Mouse (Mus musculus) brain, embryonic 14.5 days (tissue): ENCODE results near the gene Pkd2l1.

Source experiments
- CTCF ChIP-seq: fragments of 200-500 bp; IDR thresholded peaks from 2 replicates; pipeline ENCODE4 v1.5.1; 2012; ENCODE audit warnings: inconsistent platforms, mild to moderate bottlenecking, moderate library complexity, borderline replicate concordance; ENCODE audit not compliant: insufficient read depth, insufficient read length; ENCODE audit errors: extremely low read depth
- POLR2A ChIP-seq: fragments of 200-500 bp; IDR thresholded peaks from 2 replicates; pipeline ENCODE4 v1.6.1; 2012; ENCODE audit warnings: mild to moderate bottlenecking, inconsistent platforms, borderline replicate concordance; ENCODE audit not compliant: poor library complexity, insufficient read depth, insufficient read length, severe bottlenecking; ENCODE audit errors: extremely low read depth

GRCm38 (mm10) chr19:44117793-44118192 lies 74.4 kb downstream of the Pkd2l1 start:
- no peak for TF ChIP-seq CTCF
- TF ChIP-seq POLR2A, result no peak
